Mouse (Mus musculus) liver, adult 2 months (tissue): ENCODE results near the gene Pea15a.

ENCODE experiments used
- CTCF ChIP-seq: fragments of 200-500 bp; IDR thresholded peaks from 2 replicates; pipeline ENCODE4 v1.5.1; 2011; ENCODE audit warnings: low read depth, low read length, control low read depth
- POLR2A ChIP-seq: fragments of 200-500 bp; IDR thresholded peaks from 2 replicates; pipeline ENCODE4 v1.6.1; 2011; ENCODE audit warnings: low read length, control low read depth; ENCODE audit not compliant: insufficient read depth; ENCODE audit errors: extremely low read depth

- TF ChIP-seq POLR2A (no peak), CTCF (no peak)
These were observed 13.1 kb upstream of the Pea15a start, which contains the start of gene Casq1 for GRCm38 (mm10) chr1:172219451-172220406.
